Mouse (Mus musculus) myocyte (in vitro differentiated cells): Measurements from ENCODE around the gene Vinac1.

Source experiments
- CEBPB ChIP-seq: IDR thresholded peaks from 2 replicates; pipeline ENCODE4 v1.6.1; 2011; ENCODE audit warnings: mild to moderate bottlenecking, moderate library complexity; ENCODE audit not compliant: poor library complexity, insufficient read depth, severe bottlenecking
- E2F4 ChIP-seq: IDR thresholded peaks from one replicate; pipeline ENCODE4 v1.6.1; 2011; ENCODE audit warnings: mild to moderate bottlenecking, control low read depth, moderate library complexity; ENCODE audit not compliant: insufficient read depth
- MAX ChIP-seq: IDR thresholded peaks from one replicate; pipeline ENCODE4 v1.6.1; 2011; ENCODE audit warnings: low read depth, mild to moderate bottlenecking, control low read depth
- MYOD1 ChIP-seq, 3 experiments: IDR thresholded peaks; one replicate each; pipeline ENCODE4 v1.6.1; 2011; ENCODE audit warnings: control low read depth in 2 of 3, low read depth in 2 of 3, mild to moderate bottlenecking in 2 of 3, moderate library complexity in 1 of 3; ENCODE audit not compliant: insufficient read length in 2 of 3, control insufficient read depth in 1 of 3
- POLR2A ChIP-seq: IDR thresholded peaks from one replicate; pipeline ENCODE4 v1.6.1; 2011; ENCODE audit warnings: low read depth, mild to moderate bottlenecking, control low read depth, moderate library complexity; ENCODE audit not compliant: insufficient read length
- POLR2AphosphoS2 ChIP-seq: IDR thresholded peaks from one replicate; pipeline ENCODE4 v1.6.1; 2011; ENCODE audit warnings: low read depth, control low read depth; ENCODE audit not compliant: insufficient read length
- TCF12 ChIP-seq: IDR thresholded peaks from one replicate; pipeline ENCODE4 v1.6.1; 2011; ENCODE audit warnings: mild to moderate bottlenecking, control low read depth; ENCODE audit not compliant: poor library complexity, insufficient read depth, severe bottlenecking

- no peak for TF ChIP-seq MYOD1 (IDR thresholded peaks at IDR 0.05; ENCODE audit: control insufficient read depth in 1 of 3, insufficient read length in 2 of 3, low read depth in 2 of 3)
- TF ChIP-seq POLR2AphosphoS2, result no peak
- no peak for TF ChIP-seq POLR2A
- no peak for TF ChIP-seq E2F4
- TF ChIP-seq MAX, result no peak
- TF ChIP-seq CEBPB, result no peak
- TF ChIP-seq TCF12, result no peak
Measured at GRCm38 (mm10) chr2:129052451-129052983, 4.5 kb upstream of the Vinac1 start.
